Mouse (Mus musculus) left cerebral cortex, postnatal 25 days (tissue): ENCODE results near the gene Ube2c. TPM values are rescaled to one million over a fixed set of nuclear protein-coding genes. Genes with fewer than 3 reads are reported as not detected.

Experiments used
- DNase-seq, 2 experiments: peaks; one replicate each; pipeline ENCODE4 v3.0.0; 2022; ENCODE audit warnings: low spot score in 2 of 2, mixed read lengths in 1 of 2
- intact Hi-C: fragments of 180-260 bp; cut with DNase I; formaldehyde crosslinking; loops from one replicate; pipeline ENCODE4 v1.15.1; 2025
- total RNA-seq, 2 experiments: library from RNA; stranded (reverse); gene quantifications; 2 replicates each; pipeline ENCODE4 v1.2.3; 2021

Gene Ube2c
- total RNA-seq, 2 experiments from 2014 or later, result 0.60 to 0.89 TPM

DNA sequence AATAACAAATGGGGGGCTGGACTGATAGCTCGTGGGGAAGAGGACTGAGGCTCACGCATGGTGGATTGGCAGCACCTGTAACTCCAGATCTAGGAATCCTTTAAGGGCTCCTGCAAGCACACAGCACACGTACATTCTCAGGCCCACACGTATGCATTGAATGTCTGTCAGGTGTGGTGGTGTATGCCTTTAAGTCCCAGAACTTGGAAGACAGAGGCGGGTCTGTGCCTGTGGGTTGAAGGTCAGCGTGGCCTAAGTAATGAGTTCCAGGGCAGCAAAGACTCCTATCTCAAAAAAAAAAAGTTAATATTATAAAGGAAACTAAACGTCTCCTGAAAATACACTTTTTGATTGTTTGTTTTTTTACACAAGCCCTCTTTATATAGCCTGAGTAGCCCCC lies 36.9 kb downstream of the Ube2c start:
- DNase-seq, result no peak
- intact Hi-C loops, result no loop called here

DNA sequence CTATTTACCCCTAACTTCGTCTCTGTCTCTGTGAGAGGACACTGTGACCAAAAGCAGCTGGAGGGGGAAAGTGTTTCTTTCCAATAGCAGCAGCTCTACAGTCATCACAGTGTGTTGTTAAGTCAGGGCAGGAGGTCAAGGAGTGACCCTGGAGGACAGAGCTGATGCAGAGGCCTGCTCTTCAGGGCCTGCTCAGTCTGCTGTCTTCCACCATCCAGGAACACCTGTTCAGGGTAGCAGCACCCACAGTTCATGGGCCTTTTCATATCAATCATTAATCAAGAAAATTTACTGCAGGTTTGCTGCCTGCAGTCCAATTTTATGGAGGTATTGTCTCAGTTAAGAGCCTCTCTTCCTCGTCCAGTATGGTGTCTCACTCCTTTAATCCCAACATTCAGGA lies 43.9 kb downstream of the Ube2c start:
- DNase-seq, result no peak
- intact Hi-C loops, result no loop called here

DNA sequence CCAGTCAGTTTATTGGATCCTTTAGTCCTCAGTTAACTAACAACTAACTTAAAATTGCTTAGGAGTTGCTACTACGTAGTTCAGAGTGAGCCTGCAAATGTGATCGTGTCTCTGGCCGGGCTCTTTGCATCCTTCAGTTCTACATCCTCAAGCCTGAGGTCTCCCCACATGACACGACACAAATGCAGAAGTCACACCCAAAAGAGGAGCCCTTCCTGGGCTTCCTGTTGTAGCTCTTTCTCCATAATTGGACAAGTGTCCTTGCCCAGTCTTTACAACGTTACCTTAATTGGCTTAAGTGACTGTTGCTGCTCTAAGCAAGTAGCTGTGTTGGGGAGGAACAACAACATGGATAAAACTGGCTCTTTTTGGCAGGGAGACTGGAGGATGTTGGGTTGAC lies 45.6 kb downstream of the Ube2c start:
- no peak for DNase-seq
- intact Hi-C loops, result no loop called here

DNA sequence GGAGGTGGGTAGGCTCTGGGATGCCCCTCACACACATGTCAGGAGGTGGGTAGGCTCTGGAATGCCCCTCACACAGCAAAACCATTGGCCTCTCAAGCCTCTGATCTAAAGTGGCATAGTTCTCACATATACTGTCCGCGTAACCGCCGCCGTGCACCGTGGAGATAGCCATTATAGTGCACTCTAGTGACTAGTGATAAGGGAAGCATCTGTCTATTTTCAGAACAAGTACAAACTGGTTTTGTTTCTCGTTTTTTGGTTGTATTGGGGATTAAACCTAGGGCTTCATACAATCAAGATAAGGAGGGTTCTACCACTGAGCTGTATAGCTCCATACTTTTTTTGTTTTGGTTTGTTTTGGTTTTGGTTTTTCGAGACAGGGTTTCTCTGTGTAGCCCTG lies 46.1 kb downstream of the Ube2c start:
- intact Hi-C loops, result no loop called here
- DNase-seq, result no peak

DNA sequence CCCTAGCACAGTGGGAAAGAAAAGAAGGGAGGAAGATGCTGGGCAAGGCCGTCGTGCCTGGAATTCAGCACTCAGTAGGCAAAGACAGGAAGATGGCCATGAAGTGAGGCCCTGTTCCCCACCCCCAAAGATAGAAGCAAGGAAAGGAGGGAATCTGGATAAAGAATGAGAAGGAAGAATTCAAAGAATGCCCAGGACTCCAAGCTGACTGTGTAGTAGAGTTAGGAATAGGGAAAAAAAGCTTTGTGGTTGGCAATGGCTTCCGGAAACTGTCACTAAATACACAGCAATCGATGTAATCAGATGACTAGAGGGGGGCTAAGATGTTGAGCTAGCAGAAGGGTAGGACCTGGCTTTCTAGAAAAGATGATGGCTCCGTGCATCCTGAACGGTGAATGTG lies 47.5 kb downstream of the Ube2c start:
- intact Hi-C loops, result no loop called here
- no peak for DNase-seq

DNA sequence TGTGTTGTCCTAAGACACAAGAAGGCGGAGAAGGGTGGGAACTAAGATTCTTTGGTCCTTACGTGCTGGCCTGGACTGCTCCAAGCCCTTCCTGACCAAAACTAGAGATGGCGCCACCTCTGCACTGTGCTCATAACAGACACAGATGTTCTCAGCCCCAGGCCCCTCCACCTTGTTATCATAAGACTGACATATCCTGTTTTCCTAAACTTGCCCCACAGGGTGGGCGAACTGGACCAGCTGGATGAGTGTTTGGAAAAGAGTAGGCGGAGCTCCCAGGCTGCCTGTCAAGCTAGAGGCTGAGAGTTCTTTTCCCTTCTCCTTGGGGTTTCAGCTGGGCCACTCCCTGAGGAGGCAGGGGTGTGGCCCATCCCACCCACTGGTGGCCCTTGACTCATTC lies 48.0 kb downstream of the Ube2c start:
- intact Hi-C loops, result no loop called here
- no peak for DNase-seq

DNA sequence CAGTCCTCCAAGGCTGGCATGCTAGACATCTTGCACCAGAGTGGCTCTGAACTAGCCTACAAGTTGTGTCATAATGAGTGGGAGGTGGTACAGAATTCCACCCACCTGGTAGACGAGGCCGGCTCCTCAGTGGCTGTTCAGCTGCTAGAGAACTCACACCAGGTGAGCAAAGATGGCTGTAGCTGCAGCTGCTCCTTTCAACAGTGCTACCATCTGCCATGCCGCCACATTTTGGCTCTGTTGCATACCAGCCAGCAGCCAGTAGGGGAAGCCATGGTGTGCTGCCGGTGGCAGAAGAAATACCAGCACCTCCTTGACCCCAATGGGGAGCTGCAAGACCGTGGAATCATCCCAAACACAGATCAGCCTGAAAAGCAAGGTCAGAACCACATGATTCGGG lies 51.4 kb downstream of the Ube2c start:
- intact Hi-C loops, result no loop called here
- peak in 1 of 2 experiments; percentile 27 for DNase-seq

DNA sequence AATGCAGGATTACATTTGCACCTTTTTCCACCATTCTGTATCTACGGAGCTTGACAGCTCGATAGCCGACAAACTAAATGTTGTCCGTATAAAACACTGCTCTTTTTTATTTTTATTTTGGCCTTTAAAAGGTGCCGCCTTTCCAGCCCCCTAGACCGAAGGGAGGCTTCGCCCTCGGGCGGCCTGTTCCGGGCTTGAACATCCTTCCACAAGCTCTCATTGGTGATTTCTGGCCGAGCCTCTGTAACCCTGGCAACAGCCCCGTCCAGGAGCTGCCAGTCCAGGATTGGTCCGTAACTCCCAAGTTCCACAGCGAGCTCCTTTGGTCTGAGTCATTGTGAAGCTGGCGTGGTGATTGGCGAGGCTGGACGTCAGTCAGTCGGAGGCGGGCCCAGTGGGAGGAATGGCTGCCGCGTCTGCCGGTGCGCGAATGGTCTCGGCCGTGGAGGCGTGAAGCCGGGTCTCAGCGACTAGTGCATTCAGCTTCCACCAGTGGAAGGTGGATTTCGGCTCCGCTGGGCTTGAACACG lies 53.0 kb downstream of the Ube2c start, which contains the start of gene Zswim1:
TSS of gene Zswim1 (plus strand) at position 51 of the 530 bp plus-strand sequence.
- DNase-seq, result peak; percentile 100
- intact Hi-C loops, result loop anchor here (2.0 kb wide), 1 partner anchor 18 kb away; the partner anchor contains the start of genes Acot8 and Zswim3

DNA sequence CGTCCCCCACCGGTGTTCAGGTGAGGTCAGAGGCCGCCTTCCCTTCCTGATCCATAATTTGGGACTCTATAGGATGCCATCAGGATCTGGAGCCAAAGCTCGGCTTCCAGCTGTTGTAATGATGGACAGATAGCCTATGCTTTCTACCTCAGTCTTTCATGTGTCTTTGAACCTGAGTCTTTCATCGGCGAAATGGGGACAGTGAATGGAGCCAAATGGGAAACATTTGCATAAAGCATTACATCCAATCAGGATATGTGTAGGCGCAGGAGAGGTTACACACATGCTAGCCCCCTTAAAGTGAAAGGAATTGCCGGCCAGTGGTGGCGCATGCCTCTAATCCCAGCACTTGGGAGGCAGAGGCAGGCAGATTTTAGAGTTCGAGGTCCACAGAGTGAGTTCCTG lies 53.5 kb downstream of the Ube2c start:
- intact Hi-C loops, result loop anchor here (2.0 kb wide), 1 partner anchor 18 kb away; the partner anchor contains the start of genes Acot8 and Zswim3
- DNase-seq, result peak in 1 of 2 experiments; percentile 69

DNA sequence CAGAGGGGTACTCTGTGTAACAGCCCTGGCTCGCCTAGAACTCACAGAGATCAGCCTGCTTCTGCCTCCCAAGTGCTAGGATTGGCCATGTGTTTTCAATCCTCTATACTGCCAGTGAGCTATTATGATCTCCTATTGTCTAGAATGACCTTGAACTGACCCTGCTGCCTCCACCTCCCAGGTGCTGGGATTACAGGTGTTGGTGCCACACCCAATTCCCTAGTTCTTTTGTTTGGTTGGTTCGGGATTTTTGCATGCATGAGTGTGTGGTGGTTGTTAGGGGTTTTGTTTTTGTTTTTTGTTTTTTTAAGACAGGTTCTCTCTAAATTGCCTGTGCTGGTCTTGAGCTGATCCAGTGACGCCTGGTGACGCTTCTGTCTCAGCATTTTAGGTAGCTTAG lies 54.3 kb downstream of the Ube2c start:
- intact Hi-C loops, result loop anchor here (2.0 kb wide), 1 partner anchor 19 kb away; the partner anchor contains the start of genes Acot8 and Zswim3
- DNase-seq, result no peak

DNA sequence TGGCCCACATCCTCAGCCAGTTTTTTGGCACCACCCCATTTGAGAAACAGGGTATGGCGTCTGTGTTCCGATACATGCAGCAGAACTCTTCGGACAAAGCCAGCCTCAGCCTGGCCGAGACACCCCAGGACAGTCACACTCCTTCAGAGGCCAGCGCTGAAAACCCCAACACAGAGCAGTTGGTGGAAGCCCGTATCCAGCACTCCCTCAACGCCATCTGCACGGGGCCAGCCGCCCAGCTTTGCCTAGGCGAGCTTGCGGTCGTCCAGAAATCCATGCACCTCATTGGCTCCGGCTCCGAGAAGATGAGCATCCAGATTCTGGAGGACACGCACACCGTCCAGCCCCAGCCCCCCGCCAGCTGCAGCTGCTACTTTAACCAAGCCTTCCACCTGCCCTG lies 55.8 kb downstream of the Ube2c start:
- intact Hi-C loops, result no loop called here

DNA sequence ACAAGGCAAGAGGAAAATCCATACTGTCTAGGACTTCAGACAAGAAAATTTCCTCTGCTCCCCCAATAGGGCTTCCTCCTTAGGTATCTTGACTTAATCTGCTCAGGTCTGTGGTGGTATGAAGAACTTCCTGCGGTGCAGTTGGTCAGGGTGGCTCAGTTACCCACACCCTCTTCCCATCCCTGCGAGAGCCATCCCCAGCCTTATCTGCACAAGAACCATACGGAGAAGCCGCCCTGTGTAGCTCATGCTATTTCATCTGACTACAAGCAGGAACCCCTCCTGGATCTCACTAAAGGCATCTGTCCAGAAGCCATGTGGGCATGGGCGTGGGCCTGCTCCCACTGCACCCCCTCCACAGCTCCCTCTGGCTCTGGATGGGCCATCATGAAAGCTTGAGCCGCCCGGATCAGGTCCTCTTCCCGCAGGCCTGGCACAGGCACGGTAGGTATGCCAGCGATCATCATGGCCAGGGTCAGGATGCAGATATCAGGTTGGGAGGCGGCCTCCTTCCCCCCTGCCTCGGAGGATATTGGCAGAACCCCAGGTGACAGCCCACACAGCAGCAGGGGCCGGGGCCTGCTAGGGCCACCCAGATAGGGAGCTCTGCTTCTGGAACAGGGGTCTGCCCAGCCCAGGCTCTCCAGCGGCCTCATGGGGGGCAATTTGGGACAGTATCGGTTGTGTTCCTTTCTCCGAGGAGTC lies 57.6 kb downstream of the Ube2c start:
- intact Hi-C loops, result no loop called here
- no peak for DNase-seq

More for the DNA sequence above, 55.8 kb downstream of the Ube2c start:
- no peak for DNase-seq

Other genes starting within 250 kb of the Ube2c start
- 1 to 10 TPM in 1 of 2 experiments, under 1 TPM in 1; 0.71 to 1.3 TPM for gene Wfdc2, start 207.5 kb upstream of the Ube2c start, total RNA-seq
- not detected for gene Spint3, start 196.4 kb upstream of the Ube2c start, total RNA-seq
- under 1 TPM in 1 of 2 experiments, not detected in 1; 0.46 TPM for gene Wfdc6a, start 184.5 kb upstream of the Ube2c start, total RNA-seq
- not detected for gene Eppin, start 176.3 kb upstream of the Ube2c start, total RNA-seq
- gene Wfdc6b, start 156.4 kb upstream of the Ube2c start, total RNA-seq, result not detected
- not detected for gene Wfdc8, start 156.3 kb upstream of the Ube2c start, total RNA-seq
- not detected for gene Wfdc16, start 131.1 kb upstream of the Ube2c start, total RNA-seq
- not detected for gene Wfdc10, start 113.9 kb upstream of the Ube2c start, total RNA-seq
- not detected for gene Wfdc9, start 113.3 kb upstream of the Ube2c start, total RNA-seq
- gene Wfdc11, start 95.8 kb upstream of the Ube2c start, total RNA-seq, result not detected
- gene Wfdc13, start 84.8 kb upstream of the Ube2c start, total RNA-seq, result not detected
- gene Spint4, start 71.4 kb upstream of the Ube2c start, total RNA-seq, result not detected
- not detected for gene Spint5, start 54.6 kb upstream of the Ube2c start, total RNA-seq
- 1 to 10 TPM; 1.6 to 1.9 TPM for gene Wfdc3, start 24.0 kb upstream of the Ube2c start, total RNA-seq
- gene Dnttip1, start 23.9 kb upstream of the Ube2c start, total RNA-seq, result 10 to 100 TPM; 36.6 to 39.3 TPM
- not detected for gene Tnnc2, start 10.1 kb downstream of the Ube2c start, total RNA-seq
- gene Snx21, start 15.9 kb downstream of the Ube2c start, total RNA-seq, result 10 to 100 TPM; 49.6 to 57.6 TPM
- 10 to 100 TPM; 22.4 to 29.7 TPM for gene Acot8, start 35.0 kb downstream of the Ube2c start, total RNA-seq
- gene Zswim3, start 35.2 kb downstream of the Ube2c start, total RNA-seq, result 1 to 10 TPM; 8.8 to 9.6 TPM
- 10 to 100 TPM; 20.8 to 21.6 TPM for gene Zswim1, start 52.8 kb downstream of the Ube2c start, total RNA-seq
- gene Spata25, start 58.6 kb downstream of the Ube2c start, total RNA-seq, result not detected
- gene Ctsa, start 63.0 kb downstream of the Ube2c start, total RNA-seq, result 100 to 1,000 TPM in 1 of 2 experiments, 10 to 100 TPM in 1; 86.2 to 102 TPM
- 1 to 10 TPM; 2.2 to 4.0 TPM for gene Neurl2, start 63.6 kb downstream of the Ube2c start, total RNA-seq
- 10 to 100 TPM; 77.5 to 82.0 TPM for gene Pltp, start 87.8 kb downstream of the Ube2c start, total RNA-seq
- 10 to 100 TPM; 36.8 to 39.8 TPM for gene Pcif1, start 109.4 kb downstream of the Ube2c start, total RNA-seq
- 10 to 100 TPM; 24.3 TPM for gene Zfp335, start 141.9 kb downstream of the Ube2c start, total RNA-seq
- 1 to 10 TPM; 1.9 to 2.0 TPM for gene Mmp9, start 170.9 kb downstream of the Ube2c start, total RNA-seq
- gene Slc12a5, start 190.9 kb downstream of the Ube2c start, total RNA-seq, result 100 to 1,000 TPM; 546 to 551 TPM